Mouse (Mus musculus): ENCODE results near the gene Ints14.

The Ints14 gene

GRCm38 (mm10) chr9:64960117-64960977 lies at the start of gene Ints14:
Gene Ints14, plus strand, starts transcription at chr9:64960905.
- peak; percentile 94 for DNase-seq

GRCm38 (mm10) chr9:64913406-64913805 lies 47.3 kb upstream of the Ints14 start:
- DNase-seq = no peak

- DNase-seq = no peak
Measured at GRCm38 (mm10) chr9:64913973-64914372, 46.7 kb upstream of the Ints14 start.

GRCm38 (mm10) chr9:64914629-64915028 lies 46.1 kb upstream of the Ints14 start:
- no peak for DNase-seq

- DNase-seq = no peak
Measured at GRCm38 (mm10) chr9:64918560-64918959, 42.1 kb upstream of the Ints14 start.

GRCm38 (mm10) chr9:64925771-64926170 lies 34.9 kb upstream of the Ints14 start:
- no peak for DNase-seq

GRCm38 (mm10) chr9:64926201-64926991 lies 34.3 kb upstream of the Ints14 start:
- peak; percentile 73 for DNase-seq

GRCm38 (mm10) chr9:64930256-64930655 lies 30.4 kb upstream of the Ints14 start:
- DNase-seq = no peak

GRCm38 (mm10) chr9:64931751-64932610 lies 28.7 kb upstream of the Ints14 start:
- no peak for DNase-seq

GRCm38 (mm10) chr9:64934015-64934754 lies 26.5 kb upstream of the Ints14 start:
- DNase-seq = peak; percentile 65

- DNase-seq = peak; percentile 30
Measured at GRCm38 (mm10) chr9:64936508-64936907, 24.2 kb upstream of the Ints14 start.

- no peak for DNase-seq
Measured at GRCm38 (mm10) chr9:64937491-64937890, 23.2 kb upstream of the Ints14 start.

GRCm38 (mm10) chr9:64938535-64938934 lies 22.2 kb upstream of the Ints14 start:
- no peak for DNase-seq

- no peak for DNase-seq
Measured at GRCm38 (mm10) chr9:64939281-64939680, 21.4 kb upstream of the Ints14 start.

GRCm38 (mm10) chr9:64939790-64940189 lies 20.9 kb upstream of the Ints14 start:
- no peak for DNase-seq

- DNase-seq = no peak
Measured at GRCm38 (mm10) chr9:64940731-64941346, 19.9 kb upstream of the Ints14 start.

GRCm38 (mm10) chr9:64941650-64942049 lies 19.1 kb upstream of the Ints14 start:
- no peak for DNase-seq

GRCm38 (mm10) chr9:64943997-64944396 lies 16.7 kb upstream of the Ints14 start:
- DNase-seq = no peak

- no peak for DNase-seq
Measured at GRCm38 (mm10) chr9:64947483-64948095, 13.1 kb upstream of the Ints14 start.

GRCm38 (mm10) chr9:64951161-64951657 lies 9.5 kb upstream of the Ints14 start, which contains the start of gene Slc24a1:
Gene Slc24a1, minus strand, starts transcription at chr9:64951607.
- no peak for DNase-seq

- DNase-seq = no peak
Measured at GRCm38 (mm10) chr9:64952055-64952454, 8.7 kb upstream of the Ints14 start.
